Mouse (Mus musculus): ENCODE measurements at regions not wholly inside any gene's neighbourhood (a gene's known extent, or its start where the extent isn't known, plus 50 kb on each side); places are given as distances from the start of the nearest gene placed in this dataset.

DNA sequence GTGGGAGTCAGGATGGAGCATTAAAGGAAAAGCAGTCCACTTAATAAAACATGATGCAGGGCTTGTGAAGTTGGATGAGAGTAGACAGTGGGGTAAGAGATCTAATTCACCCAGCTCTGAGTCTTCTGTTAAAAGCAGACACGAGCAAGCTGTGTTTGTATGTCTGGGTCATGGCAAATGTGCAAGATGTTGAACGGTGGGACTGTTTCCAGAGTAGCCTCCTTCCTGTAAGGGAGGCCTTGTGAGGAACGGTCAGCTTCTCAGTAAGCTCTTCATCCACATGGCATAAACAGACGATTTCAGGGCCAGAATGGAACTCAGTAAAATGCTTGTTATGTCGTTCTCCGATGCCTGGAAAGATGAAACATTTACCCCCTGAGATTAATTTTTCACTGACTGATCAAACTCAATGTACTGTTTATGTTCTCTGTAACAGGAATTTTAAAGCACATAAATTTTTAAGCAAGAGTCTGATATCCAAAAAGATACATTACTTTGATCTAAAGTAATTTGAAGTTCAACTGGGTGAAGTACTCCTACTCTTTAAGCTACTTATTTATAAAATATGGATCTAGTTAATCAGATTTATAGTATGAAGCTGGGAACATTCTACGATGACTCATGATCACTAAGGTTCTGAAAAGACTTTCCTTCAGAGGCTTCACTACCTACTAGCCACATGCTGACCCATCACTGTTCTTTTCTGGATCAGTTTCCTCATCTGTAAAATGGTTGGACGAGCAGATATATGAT lies 130.6 kb downstream of the Mterf1b start:
- no peak for DNase-seq
- 59% methylated on average over 8 of the region's 8 CpGs for WGBS
- no peaks in the 10 kb centered on the region for H3K4me1 ChIP-seq (ENCODE audit: control insufficient read depth, insufficient read depth, low read length)
- TF ChIP-seq POLR2A (IDR thresholded peaks at IDR 0.05; ENCODE audit: low read depth, low read length) (no peak), CTCF (conservative IDR thresholded peaks at IDR 0.05; ENCODE audit: insufficient read depth, insufficient read length, low read depth, low read length) (no peak)
- H3K27me3 ChIP-seq (replicated peaks; ENCODE audit: control insufficient read depth, insufficient read depth, low read length) = no peaks in the 10 kb centered on the region
- no peak overlapping the region for H3K4me3 ChIP-seq (ENCODE audit: insufficient read depth, low read depth, low read length)
- H3K27ac ChIP-seq (ENCODE audit: insufficient read depth, low read depth, low read length) = no peak overlapping the region
- H3K36me3 ChIP-seq (ENCODE audit: control insufficient read depth, insufficient read depth, low read length) = no peaks in the 10 kb centered on the region

GRCm38 (mm10) chr5:4323387-4323704 lies 131.2 kb downstream of the Mterf1b start:
- Histone ChIP-seq H3K27ac (ENCODE audit: insufficient read depth, low read depth, low read length) (no peak overlapping the region), H3K4me3 (ENCODE audit: insufficient read depth, low read depth, low read length) (no peak overlapping the region), H3K36me3 (ENCODE audit: control insufficient read depth, insufficient read depth, low read length) (no peaks in the 10 kb centered on the region), H3K4me1 (ENCODE audit: control insufficient read depth, insufficient read depth, low read length) (no peaks in the 10 kb centered on the region), H3K27me3 (replicated peaks; ENCODE audit: control insufficient read depth, insufficient read depth, low read length) (no peaks in the 10 kb centered on the region)
- TF ChIP-seq POLR2A (IDR thresholded peaks at IDR 0.05; ENCODE audit: low read depth, low read length) (no peak), CTCF (conservative IDR thresholded peaks at IDR 0.05; ENCODE audit: insufficient read depth, insufficient read length, low read depth, low read length) (no peak)
- no peak for DNase-seq
- WGBS = 86% methylated on average over 2 of the region's 2 CpGs

DNA sequence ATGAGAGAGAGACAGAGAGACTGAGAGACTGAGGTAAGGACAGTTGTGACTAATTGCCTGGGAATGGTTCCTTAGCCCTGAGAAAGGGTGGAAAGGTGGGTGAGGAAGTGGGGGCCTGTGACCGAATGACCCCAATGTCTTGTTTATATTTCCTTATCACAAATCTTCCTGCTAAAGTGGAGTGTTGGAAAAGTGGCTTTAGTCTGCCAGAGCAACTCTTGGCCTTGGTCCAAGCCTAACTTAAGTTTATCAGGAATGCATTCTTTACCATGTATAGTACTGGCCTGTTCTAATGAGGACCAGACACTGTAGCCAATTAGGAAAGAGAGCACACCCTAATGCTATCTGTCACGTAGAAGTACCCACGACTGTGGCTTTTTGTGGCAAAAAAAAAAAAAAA lies 133.6 kb downstream of the Mterf1b start:
- 13% methylated on average over 3 of the region's 3 CpGs for WGBS
- Histone ChIP-seq H3K4me3 (ENCODE audit: insufficient read depth, low read depth, low read length) (no peak overlapping the region), H3K4me1 (ENCODE audit: control insufficient read depth, insufficient read depth, low read length) (no peaks in the 10 kb centered on the region), H3K36me3 (ENCODE audit: control insufficient read depth, insufficient read depth, low read length) (no peaks in the 10 kb centered on the region), H3K27ac (ENCODE audit: insufficient read depth, low read depth, low read length) (no peak overlapping the region), H3K27me3 (replicated peaks; ENCODE audit: control insufficient read depth, insufficient read depth, low read length) (no peaks in the 10 kb centered on the region)
- no peak for DNase-seq
- TF ChIP-seq POLR2A (IDR thresholded peaks at IDR 0.05; ENCODE audit: low read depth, low read length) (no peak), CTCF (conservative IDR thresholded peaks at IDR 0.05; ENCODE audit: insufficient read depth, insufficient read length, low read depth, low read length) (no peak)

DNA sequence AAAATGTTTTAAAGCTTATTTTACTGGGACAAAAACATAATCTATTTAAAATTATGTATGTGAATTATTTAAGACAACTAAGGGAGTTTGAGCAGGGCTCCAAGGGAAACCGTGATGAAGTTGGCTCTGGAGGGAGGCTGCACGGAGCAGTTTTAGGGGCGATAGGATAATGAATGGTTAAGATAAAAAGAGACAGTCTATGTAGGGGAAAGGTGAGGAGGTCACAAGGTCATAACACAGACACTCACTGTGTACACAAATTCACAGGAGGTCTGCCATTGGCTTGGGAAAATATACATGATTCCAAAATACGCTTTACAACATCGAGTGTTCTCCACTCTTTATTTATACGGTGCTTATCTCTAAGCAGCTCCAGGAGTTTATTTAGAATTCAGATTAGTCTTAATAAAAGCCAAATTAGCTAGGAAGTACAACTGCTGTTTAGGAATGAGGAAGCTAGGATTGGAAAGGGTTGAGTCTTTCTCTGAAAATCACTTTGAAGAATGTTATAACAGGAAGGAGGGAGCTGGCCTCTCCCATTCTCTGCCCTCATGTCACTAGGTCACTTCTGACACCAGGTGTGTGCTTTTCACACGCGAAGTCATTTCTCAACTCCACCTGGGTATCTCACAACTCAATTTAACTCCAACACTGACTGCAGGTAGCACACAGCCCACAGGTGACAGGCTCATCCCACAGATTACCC lies 134.3 kb downstream of the Mterf1b start:
- H3K36me3 ChIP-seq (ENCODE audit: control insufficient read depth, insufficient read depth, low read length) = no peaks in the 10 kb centered on the region
- no peak overlapping the region for H3K27ac ChIP-seq (ENCODE audit: insufficient read depth, low read depth, low read length)
- WGBS = 41% methylated on average over 8 of the region's 8 CpGs
- no peak for DNase-seq
- TF ChIP-seq CTCF (conservative IDR thresholded peaks at IDR 0.05; ENCODE audit: insufficient read depth, insufficient read length, low read depth, low read length) = no peak
- TF ChIP-seq POLR2A (IDR thresholded peaks at IDR 0.05; ENCODE audit: low read depth, low read length) = no peak
- H3K27me3 ChIP-seq (replicated peaks; ENCODE audit: control insufficient read depth, insufficient read depth, low read length) = no peaks in the 10 kb centered on the region
- H3K4me3 ChIP-seq (ENCODE audit: insufficient read depth, low read depth, low read length) = no peak overlapping the region
- no peaks in the 10 kb centered on the region for H3K4me1 ChIP-seq (ENCODE audit: control insufficient read depth, insufficient read depth, low read length)

- DNase-seq = no peak
- H3K4me3 ChIP-seq (ENCODE audit: insufficient read depth, low read depth, low read length) = no peak overlapping the region
- H3K27ac ChIP-seq (ENCODE audit: insufficient read depth, low read depth, low read length) = no peak overlapping the region
- no peaks in the 10 kb centered on the region for H3K27me3 ChIP-seq (replicated peaks; ENCODE audit: control insufficient read depth, insufficient read depth, low read length)
- H3K4me1 ChIP-seq (ENCODE audit: control insufficient read depth, insufficient read depth, low read length) = no peaks in the 10 kb centered on the region
- TF ChIP-seq POLR2A (IDR thresholded peaks at IDR 0.05; ENCODE audit: low read depth, low read length) = no peak
- no peak for TF ChIP-seq CTCF (conservative IDR thresholded peaks at IDR 0.05; ENCODE audit: insufficient read depth, insufficient read length, low read depth, low read length)
- 65% methylated on average over 5 of the region's 5 CpGs for WGBS
- no peaks in the 10 kb centered on the region for H3K36me3 ChIP-seq (ENCODE audit: control insufficient read depth, insufficient read depth, low read length)
Observed at GRCm38 (mm10) chr5:4335683-4336082, 143.5 kb downstream of the Mterf1b start.

GRCm38 (mm10) chr5:4341956-4342355 lies 149.8 kb downstream of the Mterf1b start:
- Histone ChIP-seq H3K36me3 (ENCODE audit: control insufficient read depth, insufficient read depth, low read length) (no peaks in the 10 kb centered on the region), H3K27me3 (replicated peaks; ENCODE audit: control insufficient read depth, insufficient read depth, low read length) (no peaks in the 10 kb centered on the region), H3K4me1 (ENCODE audit: control insufficient read depth, insufficient read depth, low read length) (no peaks in the 10 kb centered on the region), H3K4me3 (ENCODE audit: insufficient read depth, low read depth, low read length) (no peak overlapping the region), H3K27ac (ENCODE audit: insufficient read depth, low read depth, low read length) (no peak overlapping the region)
- no peak for TF ChIP-seq POLR2A (IDR thresholded peaks at IDR 0.05; ENCODE audit: low read depth, low read length)
- TF ChIP-seq CTCF (conservative IDR thresholded peaks at IDR 0.05; ENCODE audit: insufficient read depth, insufficient read length, low read depth, low read length) = no peak
- DNase-seq = no peak
- 39% methylated on average over 6 of the region's 6 CpGs for WGBS

GRCm38 (mm10) chr5:4344458-4344857 lies 152.3 kb downstream of the Mterf1b start:
- 87% methylated on average over 2 of the region's 2 CpGs for WGBS
- Histone ChIP-seq H3K4me3 (ENCODE audit: insufficient read depth, low read depth, low read length) (no peak overlapping the region), H3K27ac (ENCODE audit: insufficient read depth, low read depth, low read length) (no peak overlapping the region), H3K27me3 (replicated peaks; ENCODE audit: control insufficient read depth, insufficient read depth, low read length) (no peaks in the 10 kb centered on the region), H3K36me3 (ENCODE audit: control insufficient read depth, insufficient read depth, low read length) (no peaks in the 10 kb centered on the region), H3K4me1 (ENCODE audit: control insufficient read depth, insufficient read depth, low read length) (no peaks in the 10 kb centered on the region)
- no peak for TF ChIP-seq POLR2A (IDR thresholded peaks at IDR 0.05; ENCODE audit: low read depth, low read length)
- DNase-seq = no peak
